Mouse (Mus musculus): ENCODE data around the gene Tmem107.

Gene Tmem107

GRCm38 (mm10) chr11:69107676-69108075 is 37.1 kb downstream of the Tmem107 start:
- peak in 1 of 2 experiments; percentile 50 for DNase-seq

GRCm38 (mm10) chr11:69108223-69108622 is 37.6 kb downstream of the Tmem107 start:
- peak in 1 of 2 experiments; percentile 50 for DNase-seq

- peak in 1 of 2 experiments; percentile 54 for DNase-seq
Observed at GRCm38 (mm10) chr11:69109032-69109900, 38.7 kb downstream of the Tmem107 start.

GRCm38 (mm10) chr11:69110319-69111046 is 39.9 kb downstream of the Tmem107 start:
- peak; percentile 93 to 95 for DNase-seq

GRCm38 (mm10) chr11:69111051-69111810 is 40.6 kb downstream of the Tmem107 start:
- DNase-seq, result peak in 1 of 2 experiments; percentile 34

- no peak for DNase-seq
Observed at GRCm38 (mm10) chr11:69111865-69112264, 41.3 kb downstream of the Tmem107 start.

- DNase-seq, result peak in 1 of 2 experiments; percentile 26
Observed at GRCm38 (mm10) chr11:69114018-69114417, 43.4 kb downstream of the Tmem107 start.

GRCm38 (mm10) chr11:69114621-69115020 is 44.0 kb downstream of the Tmem107 start:
- DNase-seq, result no peak

- peak in 1 of 2 experiments; percentile 27 for DNase-seq
Observed at GRCm38 (mm10) chr11:69116843-69117242, 46.2 kb downstream of the Tmem107 start.

GRCm38 (mm10) chr11:69117737-69118695 is 47.4 kb downstream of the Tmem107 start:
- DNase-seq, result peak; percentile 53 to 84

GRCm38 (mm10) chr11:69118765-69119164 is 48.2 kb downstream of the Tmem107 start:
- DNase-seq, result peak; percentile 78 to 93

GRCm38 (mm10) chr11:69119446-69120155 is 49.0 kb downstream of the Tmem107 start:
- DNase-seq, result peak in 1 of 2 experiments; percentile 17

GRCm38 (mm10) chr11:69120221-69121000 is 49.8 kb downstream of the Tmem107 start, which contains the start of gene Hes7:
Gene Hes7 (plus strand): TSS chr11:69120404.
- DNase-seq, result peak in 1 of 2 experiments; percentile 64

GRCm38 (mm10) chr11:69121001-69121740 is 50.6 kb downstream of the Tmem107 start:
- DNase-seq, result peak; percentile 45 to 59

- peak in 1 of 2 experiments; percentile 50 for DNase-seq
Observed at GRCm38 (mm10) chr11:69121741-69122335, 51.2 kb downstream of the Tmem107 start.

- peak; percentile 85 to 93 for DNase-seq
Observed at GRCm38 (mm10) chr11:69122336-69122951, 51.8 kb downstream of the Tmem107 start, which contains the start of gene 9130213A22Rik. Gene 9130213A22Rik (minus strand): TSS chr11:69122589.
